Mouse (Mus musculus) hindbrain, embryonic 11.5 days (tissue): ENCODE measurements around the gene Gltp. TPM values are rescaled to one million over a fixed set of nuclear protein-coding genes. Genes with fewer than 3 reads are reported as not detected.
A peak's percentile ranks its signal among the peaks of the same experiment; 100 is the strongest.

ENCODE experiments used
- ATAC-seq: fragments of 200-750 bp; cut with Nextera tagmentation; 2 replicates; pipeline ENCODE4 v1.8.0; 2017; ENCODE audit warnings: mild to moderate bottlenecking, moderate TSS enrichment, moderate library complexity; ENCODE audit not compliant: low FRiP score
- DNase-seq: peaks from one replicate; pipeline ENCODE4 v3.0.0-alpha.2; 2015; ENCODE audit warnings: low spot score
- H3K27ac ChIP-seq: fragments of 300-500 bp; sonication (generic); 2 replicates; pipeline ENCODE4 v1.5.1; 2014; ENCODE audit warnings: mild to moderate bottlenecking, low read depth, low read length
- H3K27me3 ChIP-seq: fragments of 300-500 bp; sonication (generic); 2 replicates; pipeline ENCODE4 v1.6.1; 2014; ENCODE audit warnings: mild to moderate bottlenecking, low read length, moderate library complexity, mixed read lengths; ENCODE audit not compliant: control insufficient read depth, insufficient read depth
- H3K36me3 ChIP-seq: fragments of 300-500 bp; sonication (generic); 2 replicates; pipeline ENCODE4 v1.6.1; 2014; ENCODE audit warnings: mild to moderate bottlenecking, low read length, moderate library complexity, mixed read lengths; ENCODE audit not compliant: control insufficient read depth, insufficient read depth
- H3K4me1 ChIP-seq: fragments of 300-500 bp; sonication (generic); replicated peaks from 2 replicates; pipeline ENCODE4 v1.6.1; 2014; ENCODE audit warnings: low read length, mixed read lengths; ENCODE audit not compliant: control insufficient read depth, insufficient read depth
- H3K4me2 ChIP-seq: fragments of 300-500 bp; sonication (generic); replicated peaks from 2 replicates; pipeline ENCODE4 v1.6.1; 2014; ENCODE audit warnings: mild to moderate bottlenecking, low read depth, low read length
- H3K4me3 ChIP-seq: fragments of 300-500 bp; sonication (generic); 2 replicates; pipeline ENCODE4 v1.5.1; 2014; ENCODE audit warnings: low read depth, low read length
- H3K9ac ChIP-seq: fragments of 300-500 bp; sonication (generic); 2 replicates; pipeline ENCODE4 v1.6.1; 2014; ENCODE audit warnings: low read depth, low read length
- H3K9me3 ChIP-seq: fragments of 300-500 bp; sonication (generic); 2 replicates; pipeline ENCODE4 v1.6.1; 2016; ENCODE audit warnings: low read length; ENCODE audit not compliant: control insufficient read depth
- WGBS: fragments of 180-500 bp; shearing (Covaris S2); extraction: QIAGEN DNeasy Blood & Tissue Kit; methylation state at CpG from one replicate; pipeline ENCODE4 v1.1.7; 2014; 5-methylcytosine and 5-hydroxymethylcytosine counted together
- polyA plus RNA-seq: library from polyadenylated mRNA; unstranded; fragments of >200 nt; fragmentation: Nextera tagmentation; extraction: Ambion mirVana; gene quantifications from 2 replicates; pipeline ENCODE4 v1.2.1, GENCODE M21; 2014

Gltp gene
- polyA plus RNA-seq, 1 experiment from 2014 or later: 64.4 TPM

GRCm38 (mm10) chr5:114657426-114657825, 33.4 kb downstream of the Gltp start:
- Histone ChIP-seq H3K9me3 (no peaks in the 10 kb centered on the region), H3K27me3 (peaks cover 37% of the 10 kb centered on the region), H3K4me1 (peaks cover 4% of the 10 kb centered on the region; the same call in 1 of the 2 replicates), H3K9ac (no peak overlapping the region), H3K4me2 (no peak overlapping the region; the same call in 1 of the 2 replicates), H3K4me3 (peak overlapping the region; percentile 34; the same call in 1 of the 2 replicates), H3K36me3 (no peaks in the 10 kb centered on the region), H3K27ac (no peak overlapping the region)
- WGBS: 33% methylated on average over 10 of the region's 10 CpGs
- DNase-seq: no peak
- ATAC-seq: no peak

DNA sequence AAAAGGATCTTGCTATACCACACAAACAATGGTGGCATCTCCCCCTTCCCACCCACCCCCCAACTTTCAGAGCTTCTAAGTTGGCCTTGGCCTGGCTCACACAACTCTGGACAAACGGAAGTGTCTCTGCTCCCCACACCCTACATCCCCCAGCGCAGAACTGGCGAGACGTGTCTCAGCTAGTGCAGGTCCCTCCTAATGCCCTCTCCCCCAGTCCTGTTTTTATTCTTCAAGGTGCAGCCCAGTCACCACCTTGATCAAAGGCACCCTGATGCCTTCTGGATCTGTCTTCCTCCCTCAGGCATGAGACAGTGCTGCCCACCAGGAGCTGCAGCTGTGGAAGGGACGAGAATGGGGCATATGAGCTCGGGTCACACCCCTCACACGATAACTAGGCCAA, 34.5 kb downstream of the Gltp start:
- DNase-seq (no peak), ATAC-seq (no peak)
- Histone ChIP-seq H3K9me3 (no peaks in the 10 kb centered on the region), H3K36me3 (no peaks in the 10 kb centered on the region), H3K4me2 (no peak overlapping the region), H3K27ac (no peak overlapping the region), H3K27me3 (peaks cover 37% of the 10 kb centered on the region), H3K4me1 (peaks cover 4% of the 10 kb centered on the region; the same call in 1 of the 2 replicates), H3K9ac (no peak overlapping the region), H3K4me3 (no peak overlapping the region)
- 78% methylated on average over 7 of the region's 7 CpGs for WGBS

DNA sequence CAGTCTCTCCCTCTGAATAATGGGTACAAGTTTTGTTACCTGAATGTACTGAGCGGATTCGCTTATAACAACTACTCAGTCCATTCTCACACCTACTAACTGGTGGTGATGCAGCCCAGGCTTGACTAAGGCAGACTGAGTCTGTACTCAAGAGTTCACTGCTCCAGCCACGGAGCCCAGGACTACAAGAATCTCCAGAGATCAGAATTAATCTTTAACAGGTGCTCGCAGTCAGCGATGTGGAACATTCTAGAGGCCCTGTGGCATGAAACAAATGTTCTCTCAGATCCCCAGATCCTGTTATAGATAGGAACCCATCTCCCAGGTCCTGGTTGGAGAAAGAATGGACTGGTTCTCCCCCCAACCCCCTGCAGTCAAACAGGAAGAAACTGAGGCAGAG, 35.1 kb downstream of the Gltp start:
- H3K4me1 ChIP-seq: peaks cover 4% of the 10 kb centered on the region; the same call in 1 of the 2 replicates
- H3K4me3 ChIP-seq: no peak overlapping the region
- no peak overlapping the region for H3K9ac ChIP-seq
- WGBS: 87% methylated on average over 5 of the region's 5 CpGs
- peaks cover 37% of the 10 kb centered on the region for H3K27me3 ChIP-seq
- DNase-seq (no peak), ATAC-seq (no peak)
- no peak overlapping the region for H3K4me2 ChIP-seq
- H3K9me3 ChIP-seq: no peaks in the 10 kb centered on the region
- no peak overlapping the region for H3K27ac ChIP-seq
- no peaks in the 10 kb centered on the region for H3K36me3 ChIP-seq

DNA sequence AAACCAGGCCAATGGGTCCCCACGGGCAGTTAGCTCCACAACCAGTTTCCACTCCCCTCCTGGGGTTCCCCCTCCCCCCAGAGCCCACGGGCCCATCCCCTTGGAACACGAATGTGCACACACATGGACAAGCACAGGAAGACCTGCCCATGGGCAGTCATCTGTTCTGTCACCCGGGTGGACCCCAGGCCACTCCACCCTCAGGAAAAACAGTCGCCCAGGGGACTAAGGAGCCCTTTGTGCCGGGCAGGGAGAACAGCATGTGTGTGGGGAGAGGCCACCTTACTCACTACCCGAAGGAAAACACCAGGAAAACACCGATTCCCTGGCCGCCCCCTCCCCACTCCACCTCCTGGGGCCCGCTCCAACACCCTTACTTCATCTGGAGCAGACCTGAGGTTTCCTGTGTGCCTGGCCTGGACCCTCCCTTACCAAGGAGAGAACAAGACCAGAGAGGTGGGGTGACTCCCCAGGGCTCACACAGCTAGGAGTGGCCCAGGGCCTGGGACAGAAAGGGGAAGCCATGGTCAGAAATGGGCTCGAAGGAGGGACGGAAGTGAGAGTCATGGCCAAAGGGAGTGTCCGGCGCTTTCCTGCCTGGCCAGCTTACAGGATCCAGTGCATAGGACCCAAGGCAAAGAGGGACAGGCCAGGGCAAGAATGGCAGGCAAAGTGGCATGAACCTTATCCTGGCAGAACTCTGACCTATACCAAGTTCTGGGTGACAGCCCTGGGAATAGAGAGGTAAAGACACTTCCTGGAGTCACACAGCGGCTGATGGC, 36.9 kb downstream of the Gltp start:
- Histone ChIP-seq H3K4me2 (no peak overlapping the region), H3K36me3 (no peaks in the 10 kb centered on the region), H3K4me3 (no peak overlapping the region), H3K4me1 (peaks cover 4% of the 10 kb centered on the region; the same call in 1 of the 2 replicates), H3K27me3 (peaks cover 30% of the 10 kb centered on the region), H3K27ac (no peak overlapping the region), H3K9me3 (no peaks in the 10 kb centered on the region), H3K9ac (no peak overlapping the region)
- ATAC-seq (no peak), DNase-seq (no peak)
- 85% methylated on average over 13 of the region's 15 CpGs for WGBS

GRCm38 (mm10) chr5:114651449-114651848, 39.3 kb downstream of the Gltp start:
- Histone ChIP-seq H3K36me3 (no peaks in the 10 kb centered on the region), H3K9ac (no peak overlapping the region), H3K27me3 (peaks cover 7% of the 10 kb centered on the region), H3K9me3 (no peaks in the 10 kb centered on the region), H3K27ac (no peak overlapping the region), H3K4me3 (no peak overlapping the region), H3K4me1 (peaks cover 4% of the 10 kb centered on the region), H3K4me2 (no peak overlapping the region)
- DNase-seq (peak; percentile 8), ATAC-seq (no peak)
- WGBS: 17% methylated on average over 3 of the region's 3 CpGs

- Histone ChIP-seq H3K9me3 (no peaks in the 10 kb centered on the region), H3K36me3 (no peaks in the 10 kb centered on the region), H3K9ac (no peak overlapping the region), H3K27ac (no peak overlapping the region), H3K4me1 (peaks cover 4% of the 10 kb centered on the region), H3K4me2 (no peak overlapping the region), H3K27me3 (peaks cover 3% of the 10 kb centered on the region), H3K4me3 (no peak overlapping the region)
- DNase-seq (no peak), ATAC-seq (no peak)
- 49% methylated on average over 14 of the region's 14 CpGs for WGBS
These were observed 39.8 kb downstream of the Gltp start for GRCm38 (mm10) chr5:114651002-114651401.

DNA sequence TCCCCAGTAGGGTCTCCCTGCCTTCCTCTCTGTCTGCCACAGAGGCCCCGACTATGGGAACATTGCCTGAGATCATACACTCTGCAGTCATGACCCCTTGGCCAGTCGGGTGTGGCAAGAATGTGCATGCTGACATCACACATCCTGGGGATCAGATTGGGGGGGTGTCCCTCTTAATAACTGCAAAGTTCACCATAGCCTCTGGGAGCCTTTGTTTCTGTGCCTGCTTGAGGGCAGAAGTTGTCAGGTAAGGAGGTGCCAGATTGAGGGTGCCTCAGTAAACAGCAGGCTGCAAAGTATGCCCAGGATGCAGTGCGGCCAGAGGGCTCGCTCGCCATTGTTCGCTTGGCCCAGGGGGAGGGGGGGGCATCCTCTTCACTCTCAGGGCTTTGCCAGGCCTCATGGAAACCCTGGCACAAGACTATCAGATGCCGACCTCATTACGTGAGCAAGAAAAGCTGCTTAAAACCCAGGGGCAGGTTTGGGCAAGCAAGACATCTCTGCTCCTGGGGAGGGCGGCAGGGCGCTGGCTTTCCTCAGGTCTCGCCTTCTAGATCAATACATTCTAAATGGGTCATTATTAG, 42.0 kb downstream of the Gltp start:
- H3K4me2 ChIP-seq: no peak overlapping the region
- no peak for ATAC-seq
- no peaks in the 10 kb centered on the region for H3K27me3 ChIP-seq
- DNase-seq: no peak
- no peak overlapping the region for H3K9ac ChIP-seq
- no peak overlapping the region for H3K4me3 ChIP-seq
- H3K27ac ChIP-seq: no peak overlapping the region
- 77% methylated on average over 11 of the region's 11 CpGs for WGBS
- H3K9me3 ChIP-seq: no peaks in the 10 kb centered on the region
- H3K4me1 ChIP-seq: peaks cover 4% of the 10 kb centered on the region
- no peaks in the 10 kb centered on the region for H3K36me3 ChIP-seq

- 0 out of 2 replicates have a peak overlapping the region, but pooled peaks have one; percentile 31 for H3K9ac ChIP-seq
- H3K27me3 ChIP-seq: no peaks in the 10 kb centered on the region
- 4% methylated on average over 27 of the region's 27 CpGs for WGBS
- peak overlapping the region; percentile 26 for H3K4me3 ChIP-seq
- peak; percentile 68 for DNase-seq
- H3K36me3 ChIP-seq: no peaks in the 10 kb centered on the region
- no peak overlapping the region for H3K27ac ChIP-seq
- peak overlapping the region; percentile 41 for H3K4me2 ChIP-seq
- H3K9me3 ChIP-seq: no peaks in the 10 kb centered on the region
- H3K4me1 ChIP-seq: peaks cover 4% of the 10 kb centered on the region
- ATAC-seq: peak; percentile 59
These were observed 43.4 kb downstream of the Gltp start for GRCm38 (mm10) chr5:114647211-114647974.
